8 mouse cellular contexts compared by ENCODE assay signal in the genomic region with DNA sequence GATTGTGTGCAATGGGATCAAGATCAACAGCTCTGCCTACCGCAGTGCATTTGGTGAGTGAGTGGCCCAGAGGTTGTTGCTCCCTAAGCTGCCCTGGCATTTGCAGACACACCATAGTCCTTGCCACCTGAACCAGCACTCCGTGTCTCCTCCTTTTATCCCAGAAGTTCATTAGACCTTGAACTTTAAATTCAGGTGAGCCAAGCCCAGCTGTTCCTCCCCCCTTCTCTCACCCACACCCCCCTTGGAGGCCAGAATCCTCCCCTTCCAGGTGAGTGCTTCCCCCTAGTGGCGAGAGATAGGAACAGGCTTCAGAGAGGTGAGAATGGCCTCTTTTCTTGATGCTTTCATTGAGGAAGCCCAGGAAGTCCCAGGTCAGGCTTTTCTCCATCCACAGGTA. TPM values are rescaled to one million over a fixed set of nuclear protein-coding genes. Genes with fewer than 3 reads are reported as not detected.
DNase-seq lines count a peak whose midpoint lies in the region; ATAC-seq and TF ChIP-seq lines count a peak whose summit lies in the region.
"Had no signal": no experiment of that assay in that cellular context is flagged by ENCODE, and none has a peak within 500 bp of the region (broad histone marks: within the 10 kb centered on the region; RNA-seq: fewer than 3 reads in every experiment).

No protein-coding gene starts in this region.

- H3K27me3 ChIP-seq in intestine, embryonic 14.5 days (replicated peaks; ENCODE audit: control insufficient read depth, insufficient read depth, low read length): no peaks in the 10 kb centered on the region
- H3K27me3 ChIP-seq in intestine, embryonic 16.5 days (replicated peaks; ENCODE audit: control insufficient read depth, insufficient read depth, low read length): no peaks in the 10 kb centered on the region
- no peaks in the 10 kb centered on the region for H3K27me3 ChIP-seq in MEL (ENCODE audit: control insufficient read depth in 1 of 2, insufficient read depth in 2 of 2, low read length in 2 of 2)
- H3K27me3 ChIP-seq: neural tube, embryonic 12.5 days had no signal

- TF ChIP-seq RAD21 in MEL (IDR thresholded peaks at IDR 0.05; ENCODE audit: low read depth, low read length): peak; percentile 67

- no peak overlapping the region for H3K4me3 ChIP-seq in intestine, embryonic 14.5 days (ENCODE audit: low read depth, low read length)
- H3K4me3 ChIP-seq in intestine, embryonic 16.5 days (ENCODE audit: low read length): no peak overlapping the region
- no peak overlapping the region for H3K4me3 ChIP-seq in MEL (ENCODE audit: control insufficient read depth in 1 of 2, insufficient read depth in 1 of 2, low read depth in 2 of 2, low read length in 2 of 2)
- H3K4me3 ChIP-seq: neural tube, embryonic 12.5 days had no signal

- TF ChIP-seq CTCF in MEL (IDR thresholded peaks at IDR 0.05 in 2 of 3, conservative IDR thresholded peaks at IDR 0.05 in 1 of 3; ENCODE audit: control insufficient read depth in 1 of 3, insufficient read depth in 1 of 3, low read depth in 2 of 3, low read length in 3 of 3, poor library complexity in 1 of 3, severe bottlenecking in 1 of 3): peak; percentile 81 to 85 (median 82)

- TF ChIP-seq EP300 in MEL (IDR thresholded peaks at IDR 0.05; ENCODE audit: low read depth in 1 of 2, low read length in 2 of 2): no peak

- ATAC-seq in intestine, embryonic 14.5 days (replicated peaks; ENCODE audit: low FRiP score, low TSS enrichment, low read depth): no peak
- ATAC-seq in intestine, embryonic 16.5 days: no peak
- ATAC-seq in common myeloid progenitor, adult 5-6 weeks (replicated peaks; ENCODE audit: low read depth, poor library complexity, severe bottlenecking): peak; percentile 81

- peaks cover 3% of the 10 kb centered on the region; the same call in 1 of the 2 replicates for H3K9me3 ChIP-seq in intestine, embryonic 14.5 days (ENCODE audit: control insufficient read depth, low read length)
- peaks cover 5% of the 10 kb centered on the region; the same call in 1 of the 2 replicates for H3K9me3 ChIP-seq in intestine, embryonic 16.5 days (ENCODE audit: control insufficient read depth, low read length)
- no peaks in the 10 kb centered on the region for H3K9me3 ChIP-seq in MEL (replicated peaks; ENCODE audit: insufficient read depth, low read length)

- WGBS in intestine, embryonic 14.5 days: 40% methylated on average over 3 of the region's 3 CpGs
- WGBS in intestine, embryonic 16.5 days: 41% methylated on average over 3 of the region's 3 CpGs

- no peak for TF ChIP-seq POLR2A in MEL (IDR thresholded peaks at IDR 0.05; ENCODE audit: control insufficient read depth in 1 of 2, insufficient read depth in 1 of 2, low read depth in 1 of 2, low read length in 2 of 2, poor library complexity in 1 of 2)

- peaks cover 25% of the 10 kb centered on the region for H3K36me3 ChIP-seq in intestine, embryonic 14.5 days (ENCODE audit: control insufficient read depth, insufficient read depth, low read length)
- H3K36me3 ChIP-seq in intestine, embryonic 16.5 days (ENCODE audit: control insufficient read depth, insufficient read depth, low read length): peaks cover 5% of the 10 kb centered on the region
- H3K36me3 ChIP-seq in MEL (ENCODE audit: control insufficient read depth in 1 of 2, insufficient read depth in 2 of 2, low read length in 2 of 2): no peaks in the 10 kb centered on the region; a peak in 1 of 4 replicates

- no peak overlapping the region for H3K27ac ChIP-seq in intestine, embryonic 14.5 days (ENCODE audit: low read depth)
- H3K27ac ChIP-seq in intestine, embryonic 16.5 days (ENCODE audit: low read length): no peak overlapping the region
- H3K27ac ChIP-seq in MEL (ENCODE audit: control insufficient read depth, low read depth, low read length): no peak overlapping the region
- H3K27ac ChIP-seq: neural tube, embryonic 12.5 days had no signal

- H3K79me2 ChIP-seq in MEL (ENCODE audit: control insufficient read depth, insufficient read depth, low read length, poor library complexity): no peaks in the 10 kb centered on the region

- DNase-seq in intestine, embryonic 14.5 days (ENCODE audit: low spot score): peak; percentile 59
- peak; percentile 57 for DNase-seq in MEL (ENCODE audit: low read depth, low spot score)
- DNase-seq in kidney, postnatal 36 days: peak; percentile 70 to 71
- DNase-seq in thymus, postnatal 10 days (ENCODE audit: low spot score in 2 of 2): peak; percentile 5 to 47
- no peak for DNase-seq in right cerebral cortex, postnatal 4 days

- H3K4me1 ChIP-seq in intestine, embryonic 14.5 days (replicated peaks; ENCODE audit: control insufficient read depth, insufficient read depth, low read length): no peaks in the 10 kb centered on the region
- H3K4me1 ChIP-seq in intestine, embryonic 16.5 days (ENCODE audit: control insufficient read depth, insufficient read depth, low read length): no peaks in the 10 kb centered on the region; the same call in 1 of the 2 replicates
- no peaks in the 10 kb centered on the region for H3K4me1 ChIP-seq in MEL (ENCODE audit: control insufficient read depth in 1 of 2, insufficient read depth in 2 of 2, low read length in 2 of 2)
- H3K4me1 ChIP-seq: neural tube, embryonic 12.5 days had no signal

- H3K9ac ChIP-seq in intestine, embryonic 14.5 days (ENCODE audit: low read length): no peak overlapping the region
- H3K9ac ChIP-seq in intestine, embryonic 16.5 days (ENCODE audit: low read depth, low read length): no peak overlapping the region
- no peak overlapping the region for H3K9ac ChIP-seq in MEL (ENCODE audit: control insufficient read depth, low read depth, low read length, poor library complexity, severe bottlenecking)
- H3K9ac ChIP-seq: neural tube, embryonic 12.5 days had no signal

- no peak overlapping the region for H3K4me2 ChIP-seq in intestine, embryonic 14.5 days (ENCODE audit: low read length)
- no peak overlapping the region for H3K4me2 ChIP-seq in intestine, embryonic 16.5 days (ENCODE audit: low read depth, low read length)
- H3K4me2 ChIP-seq: neural tube, embryonic 12.5 days had no signal

TF ChIP-seq in MEL, 35 proteins besides CTCF, POLR2A, EP300 and RAD21:
- no peak for TF ChIP-seq BHLHE40 (IDR thresholded peaks at IDR 0.05; ENCODE audit: borderline replicate concordance, low read depth, low read length)
- TF ChIP-seq HCFC1 (IDR thresholded peaks at IDR 0.05; ENCODE audit: low read depth, low read length): no peak
- TF ChIP-seq NRF1 (IDR thresholded peaks at IDR 0.05; ENCODE audit: insufficient read depth, low read depth, low read length, poor library complexity, severe bottlenecking): no peak
- TF ChIP-seq ZC3H11A (IDR thresholded peaks at IDR 0.05; ENCODE audit: low read depth, low read length): peak; percentile 57
- TF ChIP-seq E2F4 (IDR thresholded peaks at IDR 0.05; ENCODE audit: borderline replicate concordance, low read depth, low read length): no peak
- TF ChIP-seq CHD2 (IDR thresholded peaks at IDR 0.05; ENCODE audit: low read length): no peak
- TF ChIP-seq SMC3 (IDR thresholded peaks at IDR 0.05; ENCODE audit: low read depth, low read length): peak; percentile 71

RNA-seq across cellular contexts. Expression of a gene that starts 19.3 kb away (rescaled TPM):
- polyA plus RNA-seq in intestine, embryonic 14.5 days (2014; fragmentation: Nextera tagmentation; extraction: Ambion mirVana): 19.1 and 19.6 TPM in 2 replicates
- polyA plus RNA-seq in intestine, embryonic 16.5 days (2015; fragmentation: Nextera tagmentation; extraction: Ambion mirVana): 21.1 and 22.5 TPM in 2 replicates
- 13.2 and 13.4 TPM in 2 replicates for total RNA-seq in MEL (2012; rRNA removed)
- polyA plus RNA-seq in MEL (2012; ENCODE audit: insufficient read depth in 1 of 2, insufficient read length in 2 of 2, low read depth in 1 of 2, low replicate concordance in 2 of 2, missing spikeins in 1 of 2): 10 to 100 TPM in 1 of 2 experiments, not detected in 1; 17.7 TPM
- total RNA-seq in common myeloid progenitor, adult 5-6 weeks (2017): 2.7 and 5.0 TPM in 2 replicates

RNA-seq across cellular contexts. Expression of a gene that starts 39.1 kb away (rescaled TPM):
- polyA plus RNA-seq in intestine, embryonic 14.5 days (2014; fragmentation: Nextera tagmentation; extraction: Ambion mirVana): 32.8 and 40.6 TPM in 2 replicates
- 21.5 and 27.6 TPM in 2 replicates for polyA plus RNA-seq in intestine, embryonic 16.5 days (2015; fragmentation: Nextera tagmentation; extraction: Ambion mirVana)
- 59.8 and 72.7 TPM in 2 replicates for total RNA-seq in MEL (2012; rRNA removed)
- polyA plus RNA-seq in MEL (2012; ENCODE audit: insufficient read depth in 1 of 2, insufficient read length in 2 of 2, low read depth in 1 of 2, low replicate concordance in 2 of 2, missing spikeins in 1 of 2): 100 to 1,000 TPM in 1 of 2 experiments, not detected in 1; 119 TPM
- total RNA-seq in common myeloid progenitor, adult 5-6 weeks (2017): 20.1 and 31.0 TPM in 2 replicates

RNA-seq across cellular contexts. Expression of a gene that starts 49.6 kb away (rescaled TPM):
- polyA plus RNA-seq in intestine, embryonic 14.5 days (2014; fragmentation: Nextera tagmentation; extraction: Ambion mirVana): 104 and 120 TPM in 2 replicates
- 66.9 and 76.8 TPM in 2 replicates for polyA plus RNA-seq in intestine, embryonic 16.5 days (2015; fragmentation: Nextera tagmentation; extraction: Ambion mirVana)
- 0.07 TPM in 1 of 2 replicates, not detected in the other for total RNA-seq in MEL (2012; rRNA removed)
- polyA plus RNA-seq in MEL (2012; ENCODE audit: insufficient read depth in 1 of 2, insufficient read length in 2 of 2, low read depth in 1 of 2, low replicate concordance in 2 of 2, missing spikeins in 1 of 2): under 1 TPM in 1 of 2 experiments, not detected in 1; 0.25 TPM
- 1.2 and 1.8 TPM in 2 replicates for total RNA-seq in common myeloid progenitor, adult 5-6 weeks (2017)

RNA-seq across cellular contexts. Expression of a gene that starts 54.3 kb away (rescaled TPM):
- polyA plus RNA-seq in intestine, embryonic 14.5 days (2014; fragmentation: Nextera tagmentation; extraction: Ambion mirVana): 209 and 237 TPM in 2 replicates
- polyA plus RNA-seq in intestine, embryonic 16.5 days (2015; fragmentation: Nextera tagmentation; extraction: Ambion mirVana): 169 and 178 TPM in 2 replicates
- total RNA-seq in MEL (2012; rRNA removed): 114 and 135 TPM in 2 replicates
- 100 to 1,000 TPM in 1 of 2 experiments, not detected in 1; 133 TPM for polyA plus RNA-seq in MEL (2012; ENCODE audit: insufficient read depth in 1 of 2, insufficient read length in 2 of 2, low read depth in 1 of 2, low replicate concordance in 2 of 2, missing spikeins in 1 of 2)
- 106 and 111 TPM in 2 replicates for total RNA-seq in common myeloid progenitor, adult 5-6 weeks (2017)

Comparison
In these comparisons a context has a peak if more than half of its experiments do, and no peak if none do; other contexts are left out.
1. RNA of a gene that starts 49.6 kb away (polyA plus RNA-seq): 104 to 120 TPM in intestine, embryonic 14.5 days and 66.9 to 76.8 TPM in intestine, embryonic 16.5 days; 0.25 TPM in MEL; every median in the first group is over 10 times any median in the second.